Mouse (Mus musculus) myocyte (in vitro differentiated cells): Measurements from ENCODE around the gene Olfr1341.

Experiments
- E2F4 ChIP-seq: IDR thresholded peaks from one replicate; pipeline ENCODE4 v1.6.1; 2011; ENCODE audit warnings: mild to moderate bottlenecking, control low read depth, moderate library complexity; ENCODE audit not compliant: insufficient read depth
- MAX ChIP-seq: IDR thresholded peaks from one replicate; pipeline ENCODE4 v1.6.1; 2011; ENCODE audit warnings: low read depth, mild to moderate bottlenecking, control low read depth
- POLR2A ChIP-seq: IDR thresholded peaks from one replicate; pipeline ENCODE4 v1.6.1; 2011; ENCODE audit warnings: low read depth, mild to moderate bottlenecking, control low read depth, moderate library complexity; ENCODE audit not compliant: insufficient read length
- TCF12 ChIP-seq: IDR thresholded peaks from one replicate; pipeline ENCODE4 v1.6.1; 2011; ENCODE audit warnings: mild to moderate bottlenecking, control low read depth; ENCODE audit not compliant: poor library complexity, insufficient read depth, severe bottlenecking

- no peak for TF ChIP-seq POLR2A
- no peak for TF ChIP-seq E2F4
- no peak for TF ChIP-seq TCF12
- TF ChIP-seq MAX, result no peak
Measured at GRCm38 (mm10) chr4:118719838-118720237, 16.5 kb downstream of the Olfr1341 start, which contains the start of gene Olfr1340.
